Mouse (Mus musculus) liver, embryonic 14.5 days (tissue): Measurements from ENCODE around the gene Rnf166. TPM values are rescaled to one million over a fixed set of nuclear protein-coding genes. Genes with fewer than 3 reads are reported as not detected.

Source experiments
- ATAC-seq: fragments of 200-750 bp; cut with Nextera tagmentation; 2 replicates; pipeline ENCODE4 v1.8.0; 2017; ENCODE audit warnings: moderate number of reproducible peaks, mild to moderate bottlenecking, moderate library complexity; ENCODE audit not compliant: insufficient read depth
- DNase-seq, 3 experiments: peaks; one replicate each; pipeline ENCODE4 v3.0.0-alpha.2; 2012 to 2013; ENCODE audit warnings: low read depth in 3 of 3, low spot score in 3 of 3
- H3K27ac ChIP-seq: fragments of 300-500 bp; sonication (generic); 2 replicates; pipeline ENCODE4 v1.5.1; 2014; ENCODE audit warnings: moderate library complexity, mild to moderate bottlenecking, control low read depth, inconsistent platforms
- H3K27me3 ChIP-seq: fragments of 300-500 bp; sonication (generic); 2 replicates; pipeline ENCODE4 v1.6.1; 2014; ENCODE audit warnings: mild to moderate bottlenecking, low read length, moderate library complexity; ENCODE audit not compliant: control insufficient read depth, insufficient read depth
- H3K36me3 ChIP-seq: fragments of 300-500 bp; sonication (generic); replicated peaks from 2 replicates; pipeline ENCODE4 v1.6.1; 2014; ENCODE audit warnings: low read depth; ENCODE audit not compliant: control insufficient read depth, insufficient read depth
- H3K4me1 ChIP-seq, 2 experiments: fragments of 200-500 bp in 1 of 2; fragments of 300-500 bp in 1 of 2; sonication (generic) in 1 of 2; replicated peaks; 2 replicates each; pipeline ENCODE4 v1.6.1; 2012 to 2014; ENCODE audit warnings: antibody characterized with exemption in 1 of 2, inconsistent platforms in 1 of 2, low read length in 1 of 2; ENCODE audit not compliant: control insufficient read depth in 2 of 2, insufficient read depth in 2 of 2
- H3K4me2 ChIP-seq: fragments of 300-500 bp; sonication (generic); 2 replicates; pipeline ENCODE4 v1.6.1; 2014; ENCODE audit warnings: low read depth, mild to moderate bottlenecking, control low read depth, moderate library complexity
- H3K4me3 ChIP-seq, 2 experiments: fragments of 200-500 bp in 1 of 2; fragments of 300-500 bp in 1 of 2; sonication (generic) in 1 of 2; 2 replicates each; pipeline ENCODE4 v1.5.1; 2012 to 2014; ENCODE audit warnings: low read depth in 2 of 2, low read length in 2 of 2, mild to moderate bottlenecking in 2 of 2, control low read depth in 1 of 2, inconsistent platforms in 1 of 2, moderate library complexity in 1 of 2; ENCODE audit not compliant: insufficient read depth in 1 of 2
- H3K9ac ChIP-seq: fragments of 300-500 bp; sonication (generic); replicated peaks from 2 replicates; pipeline ENCODE4 v1.6.1; 2014; ENCODE audit warnings: mild to moderate bottlenecking, control low read depth, moderate library complexity
- H3K9me3 ChIP-seq: fragments of 300-500 bp; sonication (generic); 2 replicates; pipeline ENCODE4 v1.6.1; 2016; ENCODE audit warnings: low read length, mixed read lengths; ENCODE audit not compliant: control insufficient read depth
- CTCF ChIP-seq: IDR thresholded peaks from 2 replicates; pipeline ENCODE4 v1.5.1; 2016; ENCODE audit warnings: antibody characterized with exemption, low read depth, control low read depth
- EP300 ChIP-seq: IDR thresholded peaks from 2 replicates; pipeline ENCODE4 v1.6.1; 2016; ENCODE audit warnings: antibody characterized with exemption, low read depth
- WGBS: fragments of 180-500 bp; shearing (Covaris S2); extraction: QIAGEN DNeasy Blood & Tissue Kit; methylation state at CpG from one replicate; pipeline ENCODE4 v1.1.7; 2014; ENCODE audit not compliant: insufficient replicate concordance; 5-methylcytosine and 5-hydroxymethylcytosine counted together
- polyA plus RNA-seq, 2 experiments: library from polyadenylated mRNA; depleted of rRNA in 1 of 2; stranded (reverse) in 1 of 2; unstranded in 1 of 2; fragments of >200 nt; fragmentation: Nextera tagmentation in 1 of 2; extraction: Ambion mirVana in 1 of 2; gene quantifications; 2 replicates each; pipeline versions ENCODE4 v1.2.1 to v1.2.3; 2012 to 2014

The Rnf166 gene
- polyA plus RNA-seq, 2 experiments: 8.7 to 12.6 TPM

DNA sequence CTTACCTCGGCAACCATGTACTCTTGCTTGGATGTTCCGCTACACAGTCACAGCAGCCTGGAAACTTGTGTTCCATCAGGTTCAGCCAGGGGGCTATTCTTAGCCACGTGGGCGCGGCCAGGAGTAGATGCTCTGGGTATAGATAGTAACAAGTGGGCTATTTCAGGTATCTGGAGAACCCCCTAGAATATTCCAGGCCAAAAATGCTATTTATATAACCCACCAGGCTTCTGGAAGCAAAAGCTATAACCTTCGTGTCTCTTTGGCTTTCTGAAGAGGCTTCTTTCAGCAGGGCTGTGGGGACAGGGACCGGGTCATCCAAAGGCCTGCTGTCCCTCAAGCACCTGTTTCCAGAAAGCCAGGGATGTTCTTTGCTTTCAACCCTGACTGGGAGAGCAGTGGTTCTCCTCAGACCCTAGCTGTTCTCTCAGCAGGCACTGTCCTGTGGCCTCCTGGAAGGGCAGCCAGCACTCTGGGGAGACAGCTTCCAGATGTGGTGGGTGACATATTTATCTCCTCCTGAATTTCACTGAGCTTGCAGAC lies 24.6 kb downstream of the Rnf166 start:
- Histone ChIP-seq H3K4me3 (no peak overlapping the region), H3K27me3 (no peaks in the 10 kb centered on the region), H3K4me1 (no peaks in the 10 kb centered on the region; a peak in 1 of 4 replicates), H3K27ac (no peak overlapping the region), H3K9me3 (no peaks in the 10 kb centered on the region), H3K4me2 (no peak overlapping the region), H3K36me3 (no peaks in the 10 kb centered on the region), H3K9ac (no peak overlapping the region)
- no peak for ATAC-seq
- 60% methylated on average over 7 of the region's 7 CpGs for WGBS
- TF ChIP-seq EP300 (no peak), CTCF (no peak)
- no peak for DNase-seq

DNA sequence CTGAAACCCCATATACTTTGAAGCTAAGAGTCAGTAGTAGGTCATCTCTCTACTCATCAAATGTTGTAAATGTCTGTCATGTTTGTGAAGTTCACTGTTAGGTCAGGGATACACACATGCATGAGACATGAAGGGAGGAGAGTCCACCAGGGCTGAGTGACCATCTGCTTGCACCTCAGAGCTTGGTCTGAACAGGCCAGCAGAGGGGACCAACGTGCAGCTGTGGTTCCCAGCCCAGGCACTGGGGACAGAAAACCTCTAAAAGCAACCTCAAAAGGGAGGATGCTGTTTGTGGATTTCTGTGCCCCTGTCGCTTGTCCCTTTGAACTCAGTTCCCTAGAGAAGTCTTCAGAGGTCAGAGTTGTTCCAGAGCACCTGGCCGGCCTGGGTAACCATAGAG lies 30.7 kb downstream of the Rnf166 start:
- Histone ChIP-seq H3K9me3 (no peaks in the 10 kb centered on the region), H3K27ac (no peak overlapping the region), H3K4me1 (peaks cover 4 to 10% of the 10 kb centered on the region in 2 experiments; a peak in 3 of 4 replicates), H3K4me3 (no peak overlapping the region), H3K4me2 (peak overlapping the region; percentile 86), H3K36me3 (no peaks in the 10 kb centered on the region), H3K27me3 (no peaks in the 10 kb centered on the region), H3K9ac (no peak overlapping the region)
- WGBS: 53% methylated on average over 3 of the region's 3 CpGs
- peak; percentile 51; the same call in 1 of the 2 replicates for TF ChIP-seq CTCF
- no peak for TF ChIP-seq EP300
- no peak for DNase-seq
- no peak for ATAC-seq

DNA sequence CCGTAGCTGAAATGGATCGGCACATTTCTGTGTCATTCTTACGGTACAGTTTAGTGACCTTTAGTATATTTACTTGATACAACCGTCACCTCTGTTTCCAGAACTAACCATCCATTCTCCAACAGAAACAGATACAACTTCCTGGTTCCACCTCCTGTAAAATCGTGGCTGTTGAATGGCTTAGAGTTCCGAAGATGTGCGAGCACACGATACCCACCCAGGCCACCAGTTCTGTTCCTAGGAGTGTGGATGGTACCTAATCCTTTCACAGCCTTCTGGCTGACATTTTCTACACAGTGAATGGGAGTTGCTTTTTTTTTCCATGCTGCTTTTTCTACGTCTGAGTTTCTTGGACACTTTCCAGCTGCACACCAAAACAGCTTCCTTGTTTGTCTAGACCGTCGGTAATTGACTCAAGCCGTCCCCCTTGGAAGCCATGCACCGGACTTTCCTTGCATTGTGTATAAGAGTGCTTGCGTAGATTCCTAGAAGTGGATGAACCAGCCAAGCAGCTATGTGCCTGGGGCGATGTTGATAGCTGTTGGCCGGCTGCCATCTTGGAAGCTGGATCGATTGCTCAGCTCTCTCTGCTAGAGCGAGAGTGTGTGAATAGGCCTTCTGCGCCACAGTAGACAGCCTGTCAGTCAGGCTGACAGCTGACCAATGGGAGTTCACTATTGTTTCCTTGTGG lies 31.7 kb downstream of the Rnf166 start:
- H3K27me3 ChIP-seq: no peaks in the 10 kb centered on the region
- peak overlapping the region; percentile 21 for H3K27ac ChIP-seq
- peak overlapping the region; percentile 66 to 70 for H3K4me3 ChIP-seq
- H3K9me3 ChIP-seq: no peaks in the 10 kb centered on the region
- H3K36me3 ChIP-seq: no peaks in the 10 kb centered on the region
- DNase-seq: peak; percentile 57 to 60 (median 58)
- H3K9ac ChIP-seq: peak overlapping the region; percentile 65
- H3K4me2 ChIP-seq: peak overlapping the region; percentile 86
- peaks cover 4 to 10% of the 10 kb centered on the region in 2 experiments; a peak in 3 of 4 replicates for H3K4me1 ChIP-seq
- 10% methylated on average over 19 of the region's 19 CpGs for WGBS
- ATAC-seq: peak; percentile 12; the same call in 1 of the 2 replicates
- TF ChIP-seq CTCF (no peak), EP300 (no peak)

DNA sequence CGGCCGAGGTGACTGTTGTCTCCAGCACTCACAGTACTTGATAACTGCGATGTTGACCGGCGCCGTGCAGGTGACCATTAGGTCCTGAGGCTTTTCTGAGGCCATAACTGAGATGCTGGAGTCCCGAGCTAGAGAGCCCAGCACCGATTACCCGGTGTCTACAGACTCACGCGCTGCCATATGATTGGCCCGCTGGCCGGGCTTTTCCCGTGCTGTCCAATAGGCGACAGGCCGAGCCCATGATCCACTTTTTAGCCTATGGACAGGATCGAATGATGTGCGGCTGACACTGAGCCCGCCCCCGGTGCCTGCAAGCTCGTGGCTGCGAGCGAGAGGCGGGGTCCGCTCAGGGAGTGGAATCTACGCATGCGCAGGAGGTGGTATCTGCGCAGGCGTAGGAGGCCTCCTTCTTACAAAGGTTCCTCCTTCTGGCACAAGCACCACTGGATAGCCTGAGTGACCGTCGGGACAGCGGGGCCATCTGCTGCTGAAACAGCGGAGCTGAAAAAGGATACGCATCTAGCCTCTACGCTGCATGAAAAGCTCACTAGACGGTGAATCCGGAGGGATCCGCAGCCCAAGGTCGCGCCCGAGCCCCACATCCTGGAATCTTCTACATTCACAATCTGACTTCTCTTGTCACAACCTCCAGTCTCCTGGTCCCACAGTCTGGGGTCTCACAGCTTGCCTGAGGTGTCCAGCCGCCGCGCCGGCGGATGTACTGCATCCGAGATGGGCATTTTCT lies 32.4 kb downstream of the Rnf166 start, which contains the start of gene Mvd:
Mvd (minus strand) TSS at position 161 of the 745 bp plus-strand sequence.
- peak within 1 kb of the TSS; percentile 21 for H3K27ac ChIP-seq
- no peak for TF ChIP-seq CTCF
- TF ChIP-seq EP300: no peak
- peak within 1 kb of the TSS; percentile 86 for H3K4me2 ChIP-seq
- peak; percentile 97 for DNase-seq
- no peaks in the 10 kb centered on the region for H3K9me3 ChIP-seq
- ATAC-seq: peak; percentile 98
- WGBS: under 1% methylated on average over 47 of the region's 47 CpGs
- H3K36me3 ChIP-seq: no peaks in the 10 kb centered on the region
- peaks cover 4 to 10% of the 10 kb centered on the region in 2 experiments; a peak in 3 of 4 replicates for H3K4me1 ChIP-seq
- peak within 1 kb of the TSS; percentile 70 to 76 for H3K4me3 ChIP-seq
- H3K27me3 ChIP-seq: no peaks in the 10 kb centered on the region
- peak within 1 kb of the TSS; percentile 65 for H3K9ac ChIP-seq

DNA sequence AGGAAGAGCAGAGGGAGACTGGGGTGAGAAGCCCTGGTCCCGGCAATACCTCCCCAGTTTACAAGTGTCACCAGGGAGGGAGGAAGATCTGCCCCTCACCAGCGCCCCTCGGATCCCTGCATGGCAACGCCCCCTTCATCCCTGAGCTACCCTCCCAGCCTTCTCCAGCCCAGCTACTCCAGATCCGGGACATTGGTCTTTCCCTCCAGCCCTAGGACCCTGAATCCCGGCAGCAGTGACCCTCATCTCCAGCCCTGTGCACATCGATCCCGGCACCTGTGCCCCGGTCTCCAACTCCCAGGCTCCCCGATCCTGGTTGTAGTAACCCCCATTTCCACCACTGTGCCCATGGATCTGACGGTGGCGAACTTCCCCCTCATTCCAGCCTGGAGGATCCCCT lies 33.1 kb downstream of the Rnf166 start:
- H3K9me3 ChIP-seq: no peaks in the 10 kb centered on the region
- peak overlapping the region; percentile 56 for H3K9ac ChIP-seq
- H3K36me3 ChIP-seq: no peaks in the 10 kb centered on the region
- WGBS: 3% methylated on average over 12 of the region's 12 CpGs
- ATAC-seq: no peak
- H3K27me3 ChIP-seq: no peaks in the 10 kb centered on the region
- no peak overlapping the region for H3K27ac ChIP-seq
- H3K4me1 ChIP-seq: peaks cover 4 to 14% of the 10 kb centered on the region in 2 experiments; a peak in 3 of 4 replicates
- no peak for TF ChIP-seq CTCF
- no peak for TF ChIP-seq EP300
- DNase-seq: no peak
- peak overlapping the region; percentile 70 to 76 for H3K4me3 ChIP-seq
- peak overlapping the region; percentile 86 for H3K4me2 ChIP-seq
